Mouse (Mus musculus) liver, adult 2 months (tissue): ENCODE results near the gene Mrgprb1.
"Not testable (repeated sequence)": the region's sequence is repeated elsewhere in the genome, so short reads cannot be mapped to it uniquely, and the experiment has no call there.

Experiments used
- CTCF ChIP-seq: fragments of 200-500 bp; IDR thresholded peaks from 2 replicates; pipeline ENCODE4 v1.5.1; 2011; ENCODE audit warnings: low read depth, low read length, control low read depth
- POLR2A ChIP-seq: fragments of 200-500 bp; IDR thresholded peaks from 2 replicates; pipeline ENCODE4 v1.6.1; 2011; ENCODE audit warnings: low read length, control low read depth; ENCODE audit not compliant: insufficient read depth; ENCODE audit errors: extremely low read depth

DNA sequence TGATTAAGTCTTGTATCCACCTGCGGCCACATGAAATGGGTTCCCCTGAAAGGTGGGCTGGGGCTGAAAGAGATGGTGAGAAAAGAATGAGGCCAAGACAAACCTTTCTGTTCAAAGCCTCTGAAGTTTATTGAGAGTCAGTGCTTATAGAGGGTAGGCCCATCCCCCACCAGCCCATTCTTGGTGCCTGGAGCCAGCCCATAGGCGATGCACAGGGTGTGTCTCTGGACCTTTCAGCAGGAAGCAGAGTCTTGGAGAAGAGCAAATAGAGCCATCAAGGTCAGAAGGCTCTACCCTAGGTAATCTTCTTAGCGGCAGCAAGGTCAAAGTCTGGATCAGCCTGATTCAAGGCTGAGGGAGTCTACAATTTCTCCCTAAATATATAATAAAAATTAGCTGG lies 20.2 kb downstream of the Mrgprb1 start:
- not testable (repeated sequence) for TF ChIP-seq CTCF, POLR2A
